Mouse (Mus musculus): ENCODE data around the gene Grin2d. TPM values are rescaled to one million over a fixed set of nuclear protein-coding genes. Genes with fewer than 3 reads are reported as not detected.

Gene Grin2d
- polyA plus RNA-seq, 1 experiment from 2014 or later = 0.64 TPM

- Histone ChIP-seq H3K4me2 (replicated peaks) (no peak overlapping the region), H3K9me3 (no peaks in the 10 kb centered on the region), H3K9ac (no peak overlapping the region), H3K36me3 (no peaks in the 10 kb centered on the region), H3K4me3 (no peak overlapping the region), H3K27me3 (peaks cover 20% of the 10 kb centered on the region), H3K27ac (no peak overlapping the region), H3K4me1 (no peaks in the 10 kb centered on the region)
- 5% methylated on average over 6 of the region's 6 CpGs for WGBS
- no peak for ATAC-seq (ENCODE audit: insufficient number of reproducible peaks, insufficient read depth, low FRiP score, low TSS enrichment)
Observed at GRCm38 (mm10) chr7:45848447-45849027, 29.6 kb downstream of the Grin2d start.

GRCm38 (mm10) chr7:45842950-45843744, 35.0 kb downstream of the Grin2d start:
- Histone ChIP-seq H3K4me3 (no peak overlapping the region), H3K9ac (no peak overlapping the region), H3K36me3 (no peaks in the 10 kb centered on the region), H3K4me2 (replicated peaks) (no peak overlapping the region), H3K27ac (no peak overlapping the region), H3K4me1 (no peaks in the 10 kb centered on the region), H3K9me3 (no peaks in the 10 kb centered on the region), H3K27me3 (peaks cover 28% of the 10 kb centered on the region)
- 87% methylated on average over 10 of the region's 10 CpGs for WGBS
- no peak for ATAC-seq (ENCODE audit: insufficient number of reproducible peaks, insufficient read depth, low FRiP score, low TSS enrichment)

- Histone ChIP-seq H3K4me2 (replicated peaks) (peak overlapping the region; percentile 55), H3K4me1 (peaks cover 25% of the 10 kb centered on the region), H3K9me3 (0 out of 2 replicates have a peak, but pooled peaks cover 5% of the 10 kb centered on the region), H3K27ac (no peak overlapping the region), H3K36me3 (peaks cover 5% of the 10 kb centered on the region; the same call in 1 of the 2 replicates), H3K9ac (peak overlapping the region; percentile 49), H3K27me3 (peaks cover 52% of the 10 kb centered on the region), H3K4me3 (peak overlapping the region; percentile 38)
- ATAC-seq (ENCODE audit: insufficient number of reproducible peaks, insufficient read depth, low FRiP score, low TSS enrichment) = no peak
- 3% methylated on average over 20 of the region's 31 CpGs for WGBS
Observed at GRCm38 (mm10) chr7:45833924-45834323, 44.3 kb downstream of the Grin2d start.

- Histone ChIP-seq H3K4me1 (peaks cover 25% of the 10 kb centered on the region), H3K27me3 (peaks cover 52% of the 10 kb centered on the region), H3K9ac (peak overlapping the region; percentile 49), H3K4me2 (replicated peaks) (peak overlapping the region; percentile 55), H3K9me3 (0 out of 2 replicates have a peak, but pooled peaks cover 5% of the 10 kb centered on the region), H3K4me3 (peak overlapping the region; percentile 38), H3K27ac (no peak overlapping the region), H3K36me3 (peaks cover 11% of the 10 kb centered on the region)
- no peak for ATAC-seq (ENCODE audit: insufficient number of reproducible peaks, insufficient read depth, low FRiP score, low TSS enrichment)
- WGBS = 1% methylated on average over 67 of the region's 86 CpGs
Observed at GRCm38 (mm10) chr7:45833148-45833790, 44.9 kb downstream of the Grin2d start.

GRCm38 (mm10) chr7:45832428-45832827, 45.8 kb downstream of the Grin2d start:
- no peak for ATAC-seq (ENCODE audit: insufficient number of reproducible peaks, insufficient read depth, low FRiP score, low TSS enrichment)
- Histone ChIP-seq H3K36me3 (peaks cover 19% of the 10 kb centered on the region), H3K4me2 (replicated peaks) (peak overlapping the region; percentile 55), H3K4me1 (peaks cover 25% of the 10 kb centered on the region), H3K9me3 (0 out of 2 replicates have a peak, but pooled peaks cover 5% of the 10 kb centered on the region), H3K4me3 (peak overlapping the region; percentile 38), H3K27me3 (peaks cover 52% of the 10 kb centered on the region), H3K27ac (no peak overlapping the region), H3K9ac (peak overlapping the region; percentile 10; the same call in 1 of the 2 replicates)
- 9% methylated on average over 30 of the region's 30 CpGs for WGBS

GRCm38 (mm10) chr7:45831128-45831525, 47.1 kb downstream of the Grin2d start:
- Histone ChIP-seq H3K27me3 (peaks cover 52% of the 10 kb centered on the region), H3K9ac (peak overlapping the region; percentile 68; the same call in 1 of the 2 replicates), H3K4me2 (replicated peaks) (peak overlapping the region; percentile 84), H3K27ac (no peak overlapping the region), H3K9me3 (no peaks in the 10 kb centered on the region), H3K4me1 (peaks cover 25% of the 10 kb centered on the region), H3K36me3 (peaks cover 30% of the 10 kb centered on the region), H3K4me3 (peak overlapping the region; percentile 87)
- WGBS = 16% methylated on average over 5 of the region's 5 CpGs
- ATAC-seq (ENCODE audit: insufficient number of reproducible peaks, insufficient read depth, low FRiP score, low TSS enrichment) = no peak

- Histone ChIP-seq H3K4me1 (peaks cover 25% of the 10 kb centered on the region), H3K9ac (peak within 1 kb of the TSS; percentile 68), H3K36me3 (peaks cover 36% of the 10 kb centered on the region), H3K27me3 (peaks cover 47% of the 10 kb centered on the region), H3K4me2 (replicated peaks) (peak within 1 kb of the TSS; percentile 84), H3K9me3 (no peaks in the 10 kb centered on the region), H3K4me3 (peak within 1 kb of the TSS; percentile 87), H3K27ac (0 out of 2 replicates have a peak within 1 kb of the TSS, but pooled peaks have one; percentile 13)
- peak; percentile 77 for ATAC-seq (ENCODE audit: insufficient number of reproducible peaks, insufficient read depth, low FRiP score, low TSS enrichment)
- WGBS = under 1% methylated on average over 35 of the region's 35 CpGs
Observed at GRCm38 (mm10) chr7:45830427-45831127, 47.6 kb downstream of the Grin2d start, which contains the start of gene Grwd1. Grwd1 (minus strand) TSS chr7:45830944.

GRCm38 (mm10) chr7:45826631-45827030, 51.5 kb downstream of the Grin2d start:
- peaks cover 66% of the 10 kb centered on the region for H3K36me3 ChIP-seq
- WGBS = 91% methylated on average over 7 of the region's 7 CpGs

GRCm38 (mm10) chr7:45824598-45824997, 53.6 kb downstream of the Grin2d start, which contains the start of gene Kcnj14:
Kcnj14 (minus strand) TSS chr7:45824782.
- peaks cover 8% of the 10 kb centered on the region; the same call in 1 of the 2 replicates for H3K27me3 ChIP-seq
- no peak within 1 kb of the TSS for H3K9ac ChIP-seq
- peaks cover 7% of the 10 kb centered on the region for H3K4me1 ChIP-seq
- no peak for ATAC-seq (ENCODE audit: insufficient number of reproducible peaks, insufficient read depth, low FRiP score, low TSS enrichment)
- H3K4me2 ChIP-seq (replicated peaks) = no peak within 1 kb of the TSS
- H3K4me3 ChIP-seq = no peak within 1 kb of the TSS
- WGBS = 70% methylated on average over 7 of the region's 7 CpGs
- no peak within 1 kb of the TSS for H3K27ac ChIP-seq
- no peaks in the 10 kb centered on the region for H3K9me3 ChIP-seq
- peaks cover 66% of the 10 kb centered on the region for H3K36me3 ChIP-seq

More at GRCm38 (mm10) chr7:45826631-45827030, 51.5 kb downstream of the Grin2d start:
- Histone ChIP-seq H3K4me1 (peaks cover 10% of the 10 kb centered on the region), H3K4me2 (replicated peaks) (no peak overlapping the region), H3K9me3 (no peaks in the 10 kb centered on the region), H3K9ac (no peak overlapping the region), H3K27me3 (peaks cover 8% of the 10 kb centered on the region), H3K4me3 (no peak overlapping the region), H3K27ac (no peak overlapping the region)
- no peak for ATAC-seq (ENCODE audit: insufficient number of reproducible peaks, insufficient read depth, low FRiP score, low TSS enrichment)

- ATAC-seq (ENCODE audit: insufficient number of reproducible peaks, insufficient read depth, low FRiP score, low TSS enrichment) = no peak
- Histone ChIP-seq H3K4me2 (replicated peaks) (no peak overlapping the region), H3K27ac (no peak overlapping the region), H3K4me1 (peaks cover 3% of the 10 kb centered on the region; the same call in 1 of the 2 replicates), H3K9me3 (no peaks in the 10 kb centered on the region), H3K4me3 (no peak overlapping the region), H3K9ac (no peak overlapping the region), H3K36me3 (peaks cover 33% of the 10 kb centered on the region), H3K27me3 (peaks cover 16% of the 10 kb centered on the region; the same call in 1 of the 2 replicates)
Observed at GRCm38 (mm10) chr7:45820913-45821312, 57.3 kb downstream of the Grin2d start.

- Histone ChIP-seq H3K27me3 (peaks cover 16% of the 10 kb centered on the region; the same call in 1 of the 2 replicates), H3K9ac (no peak overlapping the region), H3K4me2 (replicated peaks) (peak overlapping the region; percentile 44), H3K27ac (no peak overlapping the region), H3K4me1 (peaks cover 12% of the 10 kb centered on the region), H3K9me3 (no peaks in the 10 kb centered on the region), H3K4me3 (peak overlapping the region; percentile 23), H3K36me3 (peaks cover 23% of the 10 kb centered on the region)
- 11% methylated on average over 25 of the region's 25 CpGs for WGBS
- ATAC-seq (ENCODE audit: insufficient number of reproducible peaks, insufficient read depth, low FRiP score, low TSS enrichment) = no peak
Observed at GRCm38 (mm10) chr7:45819843-45820242, 58.3 kb downstream of the Grin2d start.
